Mouse (Mus musculus) adrenal gland, adult 2 months (tissue): ENCODE results near the gene Strn4. TPM values are rescaled to one million over a fixed set of nuclear protein-coding genes. Genes with fewer than 3 reads are reported as not detected.

ENCODE experiments used
- DNase-seq: peaks from one replicate; pipeline ENCODE4 v3.0.0; 2021
- polyA plus RNA-seq: library from polyadenylated mRNA; depleted of rRNA; stranded (reverse); fragments of >200 nt; gene quantifications from 2 replicates; pipeline ENCODE4 v1.2.3, GENCODE M21; 2012
- total RNA-seq, 2 experiments: library from RNA; stranded (reverse); gene quantifications; 2 replicates each; pipeline ENCODE4 v1.2.3; 2021

Strn4 gene
- total and polyA plus RNA-seq, 3 experiments, result 58.9 to 138 (median 64.1) TPM

DNA sequence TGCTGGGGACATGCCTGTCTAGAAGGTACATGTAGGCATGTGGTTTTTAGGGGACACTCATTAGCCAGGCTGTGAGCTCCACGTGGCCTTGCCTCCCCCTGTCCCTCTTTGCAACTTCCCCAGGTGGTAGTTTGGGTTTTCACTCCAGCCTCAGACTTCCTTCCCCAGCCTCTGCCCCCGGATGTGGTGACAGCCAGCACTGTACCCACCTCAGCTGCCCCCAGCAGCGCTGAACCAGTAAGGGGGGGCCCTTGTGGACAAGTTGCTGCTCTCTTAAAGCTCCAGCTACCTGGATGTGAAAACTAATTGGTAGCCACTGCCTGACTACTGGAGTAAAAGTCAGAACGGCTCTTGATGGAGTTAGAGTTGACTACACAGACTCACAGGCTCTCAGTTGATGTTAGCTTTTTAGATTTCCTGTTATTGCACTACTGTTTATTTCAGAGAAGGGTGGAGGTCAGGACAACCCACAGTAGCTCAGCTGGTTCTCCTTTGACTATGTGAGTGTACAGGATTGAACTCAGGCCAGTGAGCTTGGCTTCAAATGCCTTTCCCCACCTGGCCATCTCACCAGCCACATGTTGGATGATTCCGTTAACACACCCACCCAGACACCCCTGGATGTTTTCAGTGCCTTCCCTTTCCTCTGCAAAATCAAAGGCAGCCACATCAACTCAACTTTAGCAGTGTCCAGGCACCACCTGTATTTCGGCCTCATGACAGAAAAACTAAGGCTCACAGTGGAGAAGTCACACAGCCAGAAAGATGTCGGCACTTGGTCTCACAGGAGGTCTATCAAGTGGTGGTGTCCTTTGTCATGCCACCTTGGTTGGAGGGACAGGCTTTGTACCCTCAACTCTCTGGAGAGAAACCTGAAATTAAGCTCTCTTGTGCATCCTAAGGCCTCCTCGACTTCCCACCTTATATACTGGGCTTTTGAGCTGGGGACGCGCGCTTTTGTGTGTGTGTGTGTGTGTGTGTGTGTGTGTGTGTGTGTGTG lies 26.2 kb downstream of the Strn4 start:
- no peak for DNase-seq

DNA sequence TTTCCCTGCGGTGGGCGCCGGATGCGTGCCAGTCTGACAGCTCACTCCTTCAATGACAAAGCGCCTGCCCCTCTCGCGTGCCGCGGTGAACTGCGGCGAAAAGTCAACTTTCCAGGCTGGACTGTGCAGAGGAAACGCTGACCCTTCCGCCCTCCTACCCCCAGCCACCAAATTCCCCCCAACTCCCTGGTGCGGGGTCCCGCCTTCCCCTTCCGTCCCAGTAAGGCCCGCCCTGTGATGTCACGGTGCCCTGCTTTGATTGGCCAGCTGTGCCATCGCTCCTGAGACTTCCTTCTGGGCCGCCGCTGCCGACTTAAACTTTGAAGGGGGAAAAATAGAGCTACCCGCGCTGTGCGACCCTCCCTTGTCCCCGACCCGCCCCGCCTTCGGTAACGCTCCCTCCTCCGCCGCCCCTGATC lies 27.0 kb downstream of the Strn4 start, which contains the start of gene Prkd2:
TSS of gene Prkd2 (plus strand) at position 258 of the 419 bp plus-strand sequence.
- DNase-seq, result peak; percentile 95

DNA sequence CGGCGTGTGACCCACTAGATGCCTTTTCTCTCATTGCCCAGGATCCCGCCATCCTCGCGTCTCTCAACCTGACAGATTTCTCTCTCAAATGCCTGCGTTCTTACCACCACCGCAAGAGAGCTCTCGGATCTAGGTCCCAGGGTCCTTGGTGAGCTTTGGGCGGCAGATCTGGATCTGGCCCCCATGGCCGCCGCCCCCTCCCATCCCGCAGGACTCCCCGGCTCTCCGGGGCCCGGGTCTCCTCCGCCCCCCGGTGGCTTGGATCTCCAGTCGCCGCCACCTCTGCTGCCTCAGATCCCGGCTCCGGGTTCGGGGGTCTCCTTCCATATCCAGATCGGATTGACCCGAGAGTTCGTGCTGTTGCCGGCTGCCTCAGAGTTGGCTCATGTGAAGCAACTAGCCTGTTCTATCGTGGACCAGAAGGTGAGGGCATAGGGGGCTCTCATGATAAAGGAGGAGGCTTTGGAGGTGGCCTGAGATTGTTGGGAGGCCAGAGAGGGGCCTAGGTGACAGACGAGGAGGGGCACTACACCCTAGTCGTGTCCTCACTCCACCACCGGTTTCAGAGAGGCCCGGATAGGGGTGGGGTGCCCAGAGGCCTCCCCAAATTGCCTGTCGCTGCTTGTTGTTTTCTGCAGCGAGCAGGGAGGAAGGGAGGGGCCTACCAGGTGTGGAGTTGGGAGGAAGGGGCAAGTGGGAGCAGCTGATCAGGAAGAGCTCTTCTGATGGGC lies 27.9 kb downstream of the Strn4 start:
- DNase-seq, result peak; percentile 40

DNA sequence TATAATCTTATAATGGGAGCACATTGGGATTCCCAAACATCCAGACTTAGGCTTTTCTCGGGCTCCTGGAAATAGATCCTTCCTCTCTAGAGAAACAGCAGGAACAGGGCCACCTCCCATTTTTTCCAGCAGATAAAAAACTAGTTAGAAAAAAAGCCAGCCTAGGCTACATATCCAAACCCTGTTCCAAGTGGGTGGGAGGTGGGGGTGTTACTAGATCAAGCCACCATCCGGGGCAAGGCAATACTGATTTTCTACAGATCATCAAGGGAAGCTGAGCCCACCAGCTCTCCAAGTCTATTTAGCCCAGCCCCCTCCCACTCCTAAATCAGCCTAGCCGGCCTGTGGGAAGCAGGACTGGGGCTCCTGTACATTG lies 29.0 kb downstream of the Strn4 start:
- no peak for DNase-seq

DNA sequence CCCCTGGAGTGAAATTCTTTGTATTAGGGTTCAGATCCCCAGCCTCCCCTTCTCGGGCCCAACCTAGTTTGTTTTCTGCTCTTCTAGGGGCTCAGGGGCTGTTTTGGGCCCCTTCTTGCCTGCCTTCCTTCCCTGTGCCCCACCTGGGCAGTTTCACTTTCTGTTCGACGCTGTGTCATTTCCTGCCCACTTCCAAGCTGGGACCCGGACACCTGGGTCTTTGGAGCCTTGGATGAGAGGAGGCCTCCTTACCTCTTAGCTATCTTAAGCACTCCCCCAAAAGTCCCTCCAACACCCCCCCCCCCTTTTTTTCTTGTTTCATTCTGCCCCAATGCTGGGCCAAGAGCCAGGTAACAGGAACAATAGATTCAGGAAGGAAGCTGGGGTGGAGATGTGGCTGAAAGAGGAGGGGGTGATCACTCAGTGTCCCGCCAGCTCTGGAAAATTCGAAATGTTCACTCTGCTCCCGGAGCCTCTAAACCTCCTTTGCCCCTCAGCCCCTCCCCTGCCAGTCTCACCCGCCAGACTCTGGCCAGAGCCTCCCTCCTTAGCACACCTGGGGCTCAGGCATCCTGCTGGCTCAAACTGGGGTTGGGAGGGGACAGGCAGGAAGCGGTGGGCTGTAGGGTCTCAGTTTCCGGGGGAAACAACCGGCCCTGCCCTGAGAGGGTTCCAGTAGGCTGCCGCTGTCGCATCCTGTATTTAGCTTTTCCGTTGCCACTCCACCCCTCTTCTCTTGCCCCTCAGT lies 29.6 kb downstream of the Strn4 start:
- peak; percentile 56 for DNase-seq

DNA sequence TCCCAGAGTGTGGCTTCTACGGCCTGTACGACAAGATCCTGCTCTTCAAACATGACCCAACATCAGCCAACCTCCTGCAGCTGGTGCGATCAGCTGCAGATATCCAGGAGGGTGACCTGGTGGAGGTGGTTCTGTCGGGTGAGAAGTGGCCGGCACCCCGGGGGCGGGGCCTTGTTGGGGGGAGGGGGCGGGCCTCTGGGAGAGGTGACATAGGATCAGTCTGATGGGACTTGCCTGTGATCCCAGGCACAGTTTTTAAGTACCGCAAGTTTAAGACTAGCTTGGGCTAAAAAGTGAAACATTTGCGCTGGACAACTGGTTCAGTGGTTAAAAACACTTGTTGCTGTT lies 30.1 kb downstream of the Strn4 start:
- no peak for DNase-seq

DNA sequence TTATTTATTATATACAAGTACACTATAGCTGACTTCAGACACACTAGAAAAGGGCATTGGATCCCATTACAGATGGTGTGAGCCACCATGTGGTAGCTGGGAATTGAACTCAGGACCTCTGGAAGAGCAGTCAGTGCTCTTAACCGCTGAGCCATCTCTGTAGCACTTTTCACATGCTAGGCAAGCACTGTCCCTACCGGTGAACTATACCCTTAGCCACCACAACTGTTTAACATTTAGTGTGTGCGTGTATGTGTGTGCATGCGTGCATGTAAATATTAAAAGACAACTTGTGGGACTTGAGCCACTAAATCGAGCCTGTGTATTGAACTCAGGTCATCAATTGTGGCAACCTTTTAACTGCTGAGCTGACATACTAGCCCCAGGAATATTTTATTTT lies 31.1 kb downstream of the Strn4 start:
- no peak for DNase-seq

DNA sequence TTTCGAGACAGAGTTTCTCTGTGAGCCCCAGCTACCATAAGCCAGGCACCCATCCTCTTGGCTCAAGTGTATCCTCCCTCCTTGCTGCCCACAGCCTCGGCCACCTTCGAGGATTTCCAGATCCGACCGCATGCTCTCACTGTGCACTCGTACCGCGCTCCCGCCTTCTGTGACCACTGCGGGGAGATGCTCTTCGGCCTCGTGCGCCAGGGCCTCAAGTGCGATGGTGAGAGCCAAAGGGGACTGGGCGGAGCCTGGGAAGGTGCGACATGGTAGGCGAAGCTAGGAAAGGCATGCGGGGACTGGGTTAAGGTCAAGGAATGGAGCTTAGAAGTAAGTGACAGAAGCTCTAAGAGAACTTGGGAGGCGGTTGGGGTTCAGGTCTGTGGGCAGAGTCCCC lies 31.8 kb downstream of the Strn4 start:
- no peak for DNase-seq

DNA sequence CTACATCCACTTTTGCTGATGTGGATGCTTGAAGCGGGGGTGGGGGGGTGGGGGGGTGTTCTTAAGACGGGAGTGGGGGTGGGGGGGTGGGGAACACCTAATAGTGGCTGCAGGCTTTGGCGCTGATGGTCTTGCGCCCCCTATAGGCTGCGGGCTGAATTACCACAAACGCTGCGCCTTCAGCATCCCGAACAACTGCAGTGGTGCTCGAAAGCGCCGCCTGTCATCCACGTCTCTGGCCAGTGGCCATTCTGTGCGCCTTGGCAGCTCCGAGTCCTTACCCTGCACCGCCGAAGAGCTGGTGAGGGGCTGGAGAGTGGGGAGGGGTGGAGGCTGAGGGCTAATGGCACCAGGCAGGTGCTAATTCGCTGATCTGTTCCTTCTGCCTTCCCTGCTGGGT lies 32.9 kb downstream of the Strn4 start:
- DNase-seq, result peak; percentile 57

DNA sequence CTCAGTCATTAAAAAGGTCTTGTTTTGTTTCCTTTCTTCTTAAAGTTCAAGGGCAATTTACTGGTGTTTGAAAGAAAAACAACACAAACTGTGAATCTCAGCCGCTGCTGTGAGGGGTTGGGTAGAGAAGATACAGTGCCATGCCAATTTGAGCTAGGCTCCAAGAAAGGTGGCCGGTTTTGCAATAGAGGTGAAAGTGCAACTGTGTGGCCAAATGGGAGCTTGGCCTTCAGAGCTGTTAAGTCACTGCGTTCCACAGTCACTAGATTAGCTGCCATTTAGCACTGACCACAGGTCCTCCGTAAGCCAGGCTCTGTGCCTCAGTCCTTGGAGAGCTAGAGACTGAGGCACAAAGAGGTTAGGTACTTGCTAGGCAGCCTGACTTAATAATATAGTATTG lies 35.9 kb downstream of the Strn4 start:
- peak; percentile 52 for DNase-seq

DNA sequence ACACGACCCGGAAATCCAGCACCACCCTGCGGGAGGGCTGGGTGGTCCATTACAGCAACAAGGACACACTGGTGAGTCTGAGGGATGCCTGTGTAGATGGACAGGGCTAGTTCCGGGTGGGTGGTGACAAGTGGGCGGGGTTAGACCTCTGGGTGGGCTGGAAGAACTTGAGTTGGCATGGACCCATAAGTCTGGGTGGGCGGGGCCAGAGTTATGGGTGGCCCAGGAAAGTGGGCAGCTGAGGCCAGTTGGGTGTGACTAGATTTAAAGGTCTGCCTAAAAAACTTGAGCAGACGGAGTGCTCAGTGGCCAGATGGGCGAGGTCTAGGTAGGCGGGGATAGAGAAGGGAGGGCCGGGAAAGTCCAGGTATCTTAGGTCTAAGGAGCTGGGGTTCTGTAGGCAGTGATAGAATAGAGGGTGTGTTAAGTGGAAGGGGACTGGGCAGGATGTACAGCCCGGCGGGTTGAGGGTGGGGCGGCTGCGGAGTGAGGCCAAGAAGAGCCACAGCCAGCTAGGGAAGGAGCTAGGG lies 37.7 kb downstream of the Strn4 start:
- DNase-seq, result no peak

DNA sequence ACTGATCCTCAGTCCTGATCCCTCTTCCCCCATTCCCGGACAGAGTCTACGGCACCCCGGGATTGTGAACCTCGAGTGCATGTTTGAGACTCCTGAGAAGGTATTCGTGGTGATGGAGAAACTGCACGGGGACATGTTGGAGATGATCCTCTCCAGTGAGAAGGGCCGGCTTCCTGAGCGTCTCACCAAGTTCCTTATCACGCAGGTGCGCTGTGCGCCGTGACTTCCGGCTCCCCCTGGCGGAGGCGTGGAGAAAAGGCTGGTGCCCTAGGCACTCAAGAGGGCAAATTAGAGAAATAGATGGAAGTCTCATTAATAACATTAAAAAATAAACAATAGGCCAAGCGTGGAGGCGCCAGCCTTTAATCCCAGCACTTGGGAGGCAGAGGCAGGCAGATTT lies 42.6 kb downstream of the Strn4 start:
- peak; percentile 41 for DNase-seq

DNA sequence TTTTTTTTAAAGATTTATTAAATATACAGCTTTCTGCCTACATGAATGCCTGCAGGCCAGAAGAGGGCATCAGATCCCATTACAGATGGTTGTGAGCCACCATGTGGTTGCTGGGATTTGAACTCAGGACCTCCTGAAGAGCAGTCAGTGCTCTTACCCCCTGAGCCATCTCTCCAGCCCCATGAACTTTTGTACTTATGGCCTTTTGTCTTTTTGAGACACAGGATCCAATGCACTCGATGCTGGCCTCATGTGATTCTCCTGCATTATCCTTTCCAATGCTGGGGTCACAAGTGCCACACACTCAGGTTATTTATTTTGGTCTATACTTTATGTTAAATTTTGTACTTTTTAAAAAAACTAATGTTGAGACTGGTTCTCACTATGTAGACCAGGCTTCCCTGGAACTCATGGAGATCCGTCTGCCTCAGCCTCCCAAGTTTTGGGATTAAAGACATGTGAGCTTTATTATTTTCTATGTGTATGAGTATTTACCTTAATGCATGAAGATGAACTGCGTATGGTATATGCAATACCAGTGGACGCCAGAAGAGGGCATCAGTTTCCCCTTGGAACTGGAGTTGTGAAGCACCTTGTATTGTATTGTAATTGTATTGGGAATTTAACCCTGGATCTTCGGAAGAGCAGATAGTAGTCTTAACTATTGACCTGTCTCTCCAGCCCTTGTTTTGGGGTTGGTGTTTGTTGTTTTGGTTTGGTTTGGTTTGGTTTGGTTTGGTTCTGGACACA lies 44.4 kb downstream of the Strn4 start:
- DNase-seq, result no peak

DNA sequence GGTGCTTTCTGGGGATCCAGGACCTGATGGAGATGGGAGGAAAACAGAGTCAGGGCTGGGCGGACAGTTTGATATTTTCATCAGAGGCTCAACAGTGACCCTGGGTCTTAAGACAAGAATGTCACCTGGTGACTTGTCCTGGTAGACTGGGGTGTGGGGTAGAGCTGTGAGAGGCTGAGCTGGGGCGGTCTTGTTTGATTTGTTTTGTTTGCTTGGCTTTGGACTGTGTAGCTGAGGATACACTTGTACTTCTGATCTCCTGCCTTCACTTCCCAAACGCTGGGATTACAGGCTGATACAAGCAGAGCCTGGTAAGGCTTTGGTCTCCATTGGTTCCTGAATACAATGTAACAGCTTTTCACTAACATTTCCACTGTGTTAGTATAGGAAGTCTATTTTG lies 51.8 kb downstream of the Strn4 start:
- no peak for DNase-seq

DNA sequence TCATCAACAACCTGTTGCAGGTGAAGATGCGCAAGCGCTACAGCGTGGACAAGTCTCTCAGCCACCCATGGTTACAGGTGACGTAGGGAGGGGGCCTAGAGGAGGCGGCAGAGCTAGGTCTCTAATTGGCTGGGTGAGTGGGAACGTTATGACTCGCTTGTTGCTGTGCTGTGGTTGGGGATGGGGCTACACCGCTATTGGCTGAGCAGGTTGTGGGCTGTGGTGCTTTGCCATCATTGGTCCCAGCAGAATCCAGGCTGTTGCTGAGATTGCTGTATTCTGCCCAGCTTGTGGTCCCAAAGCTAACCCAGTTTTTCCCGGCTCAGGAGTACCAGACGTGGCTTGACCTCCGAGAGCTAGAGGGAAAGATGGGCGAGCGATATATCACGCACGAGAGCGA lies 53.8 kb downstream of the Strn4 start:
- DNase-seq, result peak; percentile 54

DNA sequence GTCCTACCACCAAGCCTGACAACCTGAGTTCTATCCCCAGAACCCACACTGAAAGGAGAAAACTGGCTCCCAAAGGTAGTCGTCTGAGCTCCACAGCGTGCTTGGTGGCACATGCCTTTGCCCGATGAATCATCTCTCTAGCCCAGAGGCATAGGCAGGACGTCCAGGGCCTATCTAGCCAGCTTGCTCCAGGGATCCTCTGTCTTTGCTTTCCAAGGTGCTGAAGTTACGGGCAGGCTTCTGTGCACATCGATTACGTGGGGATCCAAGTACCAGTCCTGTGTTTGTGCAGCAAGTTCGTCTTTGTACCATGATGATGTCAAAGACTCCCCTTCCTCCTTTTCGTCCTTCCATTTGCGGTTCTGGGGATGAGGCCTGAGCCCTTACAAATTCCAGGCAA lies 55.9 kb downstream of the Strn4 start:
- DNase-seq, result no peak

DNA sequence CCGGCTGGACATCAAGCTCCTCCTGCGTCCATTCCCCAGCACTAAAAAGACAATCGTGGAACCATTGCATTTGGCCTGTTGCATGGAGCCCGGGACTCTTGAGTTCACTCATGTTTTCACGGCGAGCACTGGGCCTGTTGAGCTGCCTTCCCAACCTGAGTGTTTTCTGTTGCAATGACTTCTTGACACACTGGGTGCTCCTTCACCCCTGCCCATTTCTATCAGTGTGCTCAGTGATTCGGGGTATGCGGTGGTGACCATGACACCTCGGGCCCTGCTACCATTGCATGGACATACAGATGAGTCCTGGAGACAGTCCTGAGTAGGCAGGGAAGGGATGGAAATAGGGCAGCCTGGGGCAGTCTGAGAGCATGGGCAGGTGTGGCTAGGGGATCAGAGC lies 56.8 kb downstream of the Strn4 start:
- DNase-seq, result no peak

DNA sequence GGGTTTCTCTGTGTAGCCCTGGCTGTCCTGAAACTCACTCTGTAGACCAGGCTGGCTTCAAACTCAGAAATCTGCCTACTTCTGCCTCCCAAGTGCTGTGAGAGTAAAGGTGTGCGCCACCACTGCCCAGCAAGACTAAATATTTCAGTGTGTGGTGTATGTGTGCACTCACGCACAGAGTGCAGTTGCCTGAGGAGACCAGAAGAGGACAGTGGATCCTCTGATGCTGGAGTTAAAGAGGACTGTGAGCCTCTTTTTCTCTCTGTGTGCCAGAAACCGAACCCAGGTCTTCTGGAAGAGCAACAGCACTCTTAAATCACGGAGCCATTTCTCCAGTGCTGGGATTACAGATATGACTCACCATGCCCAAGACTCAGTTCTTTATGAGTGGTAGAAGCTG lies 57.7 kb downstream of the Strn4 start:
- DNase-seq, result no peak

DNA sequence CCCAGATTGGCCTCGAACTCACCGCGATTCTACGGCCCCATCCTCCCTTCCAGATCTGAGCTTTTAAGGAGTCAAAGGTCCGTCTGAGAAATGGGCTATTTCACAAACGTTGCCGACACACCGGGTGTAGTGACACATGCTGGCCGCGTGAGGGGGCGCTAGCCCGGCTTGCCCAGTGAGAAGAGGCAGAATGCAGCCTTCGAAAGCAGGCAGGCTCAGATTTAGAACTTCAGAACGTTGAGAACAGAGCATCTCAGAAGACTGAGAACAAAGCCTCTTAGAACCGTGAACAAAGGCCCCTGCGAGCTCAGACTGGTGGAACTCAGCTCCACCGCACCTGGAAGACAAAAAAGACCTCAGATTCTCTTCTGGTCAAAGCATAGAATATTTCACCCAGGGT lies 58.5 kb downstream of the Strn4 start:
- peak; percentile 80 for DNase-seq

DNA sequence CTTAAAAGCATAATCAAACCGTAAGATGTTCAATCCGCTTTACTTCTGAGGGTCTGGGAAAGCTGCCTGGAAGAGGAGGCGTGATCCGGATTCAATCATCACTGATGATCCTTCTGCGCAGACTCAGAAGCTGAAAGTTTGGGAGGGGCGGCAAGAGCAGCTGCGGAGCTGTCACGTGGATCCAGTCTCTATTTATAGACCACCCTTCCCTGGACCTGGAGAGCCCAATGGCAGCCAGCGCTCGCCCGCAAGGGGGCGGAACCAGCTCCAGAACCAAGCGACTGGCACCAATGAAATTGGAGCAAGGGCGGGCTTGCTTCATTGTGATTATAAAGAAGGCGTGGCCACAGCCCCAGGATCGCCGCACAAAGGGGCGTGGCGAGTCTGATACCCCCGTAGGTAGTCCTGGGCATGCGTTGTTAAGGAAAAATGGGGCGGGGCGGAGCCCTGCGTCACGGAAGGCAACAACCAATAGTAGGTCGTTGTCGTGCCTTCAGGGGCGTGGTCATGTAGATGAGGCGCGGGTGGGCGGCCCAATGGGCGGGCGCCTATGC lies 59.1 kb downstream of the Strn4 start:
- peak; percentile 100 for DNase-seq

DNA sequence AGATGAGACGGTGACA lies 59.4 kb downstream of the Strn4 start, which contains the start of gene Dact3:
TSS of gene Dact3 (plus strand) at position 8 of the 16 bp plus-strand sequence.
- no peak for DNase-seq

DNA sequence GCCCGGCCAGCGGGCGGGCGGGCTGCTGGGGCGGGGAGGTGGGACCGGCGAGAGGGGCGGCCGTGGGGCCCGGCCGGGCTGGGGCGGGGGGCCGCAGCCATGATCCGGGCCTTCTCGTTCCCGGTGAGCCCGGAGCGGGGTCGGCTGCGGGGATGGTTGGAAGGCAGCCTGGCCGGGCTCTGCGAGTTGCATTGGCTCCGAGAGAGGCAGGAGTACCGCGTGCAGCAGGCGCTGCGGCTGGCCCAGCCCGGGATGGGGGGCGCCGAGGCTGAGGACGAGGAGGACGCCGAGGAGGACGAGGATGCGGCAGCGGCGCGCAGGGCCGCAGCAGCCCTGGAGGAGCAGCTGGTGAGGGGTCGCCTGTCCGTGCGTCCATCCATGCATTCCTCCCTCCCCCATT lies 59.6 kb downstream of the Strn4 start:
- DNase-seq, result no peak
